Comparison of ENCODE assay signal across 15 mouse cellular contexts in the genomic region with DNA sequence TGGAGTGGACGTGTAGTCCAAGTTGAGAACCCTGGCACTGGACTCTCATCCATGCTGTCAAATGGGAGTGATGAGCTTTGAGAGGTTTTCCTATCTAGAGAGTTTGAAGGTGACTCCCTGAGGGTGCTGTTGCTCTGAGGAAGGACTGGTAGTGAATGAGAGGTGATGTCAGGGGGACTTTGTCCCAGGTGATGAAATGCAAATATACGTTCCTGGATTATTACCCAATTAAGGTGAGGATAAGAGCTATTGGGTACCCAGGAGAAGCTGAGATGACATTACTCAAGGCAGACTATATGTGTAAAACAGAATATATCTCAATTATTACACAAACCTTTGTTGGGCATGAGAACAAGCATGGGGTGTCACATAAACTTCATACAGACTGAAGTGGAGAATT.
"Had no signal": no experiment of that assay in that cellular context is flagged by ENCODE, and none has a peak within 500 bp of the region (broad histone marks: within the 10 kb centered on the region; RNA-seq: fewer than 3 reads in every experiment).

No protein-coding gene starts in this region.

- H3K4me3 ChIP-seq: midbrain, embryonic 10.5 days; midbrain, embryonic 12.5 days; neural tube, embryonic 12.5 days; stomach, embryonic 15.5 days had no signal

- H3K9ac ChIP-seq: lung, embryonic 14.5 days; midbrain, embryonic 12.5 days; neural tube, embryonic 12.5 days; stomach, embryonic 15.5 days had no signal

- H3K27me3 ChIP-seq: midbrain, embryonic 12.5 days; neural tube, embryonic 12.5 days; stomach, embryonic 15.5 days had no signal

- H3K4me1 ChIP-seq: midbrain, embryonic 12.5 days; neural tube, embryonic 12.5 days; stomach, embryonic 15.5 days had no signal

- H3K36me3 ChIP-seq: midbrain, embryonic 10.5 days; midbrain, embryonic 12.5 days; neural tube, embryonic 12.5 days; stomach, embryonic 15.5 days had no signal

- H3K9me3 ChIP-seq: midbrain, embryonic 10.5 days; midbrain, embryonic 12.5 days; neural tube, embryonic 12.5 days; stomach, embryonic 15.5 days had no signal

- H3K27ac ChIP-seq: midbrain, embryonic 10.5 days; midbrain, embryonic 12.5 days; neural tube, embryonic 12.5 days; stomach, embryonic 15.5 days; stomach, postnatal 0 days had no signal

- DNase-seq: lung, adult 18-20 months; lung, embryonic 14.5 days; lung, postnatal 10 days; lung, postnatal 4 days; midbrain, embryonic 14.5 days; right cerebral cortex, postnatal 14 days; thymus, adult 2 months; thymus, postnatal 25 days; thymus, postnatal 4 days had no signal

- ATAC-seq: midbrain, embryonic 16.5 days had no signal

- H3K4me2 ChIP-seq: lung, embryonic 14.5 days; midbrain, embryonic 12.5 days; neural tube, embryonic 12.5 days; stomach, embryonic 15.5 days had no signal
